Mouse (Mus musculus) erythroblast, embryonic 14.5 days (primary cell): ENCODE results near the gene Trpc4ap.

Source experiments
- GATA1 ChIP-seq: IDR thresholded peaks from 2 replicates; pipeline ENCODE4 v1.6.1; 2012; ENCODE audit warnings: low read length, inconsistent platforms, mixed read lengths
- TAL1 ChIP-seq: IDR thresholded peaks from 3 replicates; pipeline ENCODE4 v1.6.1; 2012; ENCODE audit warnings: low read length, inconsistent platforms, mixed read lengths

GRCm38 (mm10) chr2:155729158-155729645 lies 37.0 kb upstream of the Trpc4ap start, which contains the start of gene Edem2:
- TF ChIP-seq GATA1: no peak
- no peak for TF ChIP-seq TAL1
